23 mouse cellular contexts compared by ENCODE assay signal in genomic region chr11:88926566-88926965, GRCm38 (mm10). TPM values are rescaled to one million over a fixed set of nuclear protein-coding genes. Genes with fewer than 3 reads are reported as not detected.
"Had no signal": no experiment of that assay in that cellular context is flagged by ENCODE, and none has a peak within 500 bp of the region (broad histone marks: within the 10 kb centered on the region; RNA-seq: fewer than 3 reads in every experiment).

No protein-coding gene starts in this region.

- H3K9me3 ChIP-seq: intestine, embryonic 15.5 days; lung, embryonic 15.5 days; megakaryocyte, embryonic 14.5 days; midbrain, embryonic 10.5 days; midbrain, embryonic 15.5 days; neural tube, embryonic 12.5 days; neural tube, embryonic 15.5 days; stomach, embryonic 15.5 days had no signal

- H3K9ac ChIP-seq: intestine, embryonic 15.5 days; liver, embryonic 14.5 days; lung, embryonic 15.5 days; midbrain, embryonic 15.5 days; neural tube, embryonic 12.5 days; neural tube, embryonic 15.5 days; stomach, embryonic 15.5 days had no signal

- H3K27ac ChIP-seq: intestine, embryonic 15.5 days; kidney, postnatal 0 days; left cerebral cortex, adult 2 months; liver, embryonic 14.5 days; lung, embryonic 15.5 days; midbrain, embryonic 10.5 days; midbrain, embryonic 15.5 days; neural tube, embryonic 12.5 days; neural tube, embryonic 15.5 days; stomach, embryonic 15.5 days had no signal

- DNase-seq: layer of hippocampus, postnatal 36 days; lung, adult 18-20 months; lung, postnatal 10 days; lung, postnatal 36 days; right cerebral cortex, adult 18-20 months; right cerebral cortex, postnatal 25 days; spleen, adult 18-20 months; thymus, postnatal 25 days had no signal

- H3K4me3 ChIP-seq: intestine, embryonic 15.5 days; left cerebral cortex, adult 2 months; lung, embryonic 15.5 days; megakaryocyte, embryonic 14.5 days; midbrain, embryonic 10.5 days; midbrain, embryonic 15.5 days; neural tube, embryonic 12.5 days; neural tube, embryonic 15.5 days; stomach, embryonic 15.5 days had no signal

- H3K4me1 ChIP-seq: intestine, embryonic 15.5 days; lung, embryonic 15.5 days; megakaryocyte, embryonic 14.5 days; midbrain, embryonic 10.5 days; midbrain, embryonic 15.5 days; neural tube, embryonic 12.5 days; neural tube, embryonic 15.5 days; stomach, embryonic 15.5 days had no signal

- ATAC-seq: hindbrain, embryonic 16.5 days; intestine, embryonic 15.5 days; midbrain, embryonic 15.5 days had no signal

- H3K27me3 ChIP-seq: intestine, embryonic 15.5 days; lung, embryonic 15.5 days; midbrain, embryonic 15.5 days; neural tube, embryonic 12.5 days; neural tube, embryonic 15.5 days; stomach, embryonic 15.5 days had no signal

- H3K4me2 ChIP-seq: intestine, embryonic 15.5 days; liver, embryonic 11.5 days; lung, embryonic 15.5 days; midbrain, embryonic 15.5 days; neural tube, embryonic 12.5 days; neural tube, embryonic 15.5 days; stomach, embryonic 15.5 days had no signal

RNA-seq across cellular contexts. Expression of gene Elobl, which starts 40.2 kb away (rescaled TPM):
- polyA plus RNA-seq: hindbrain, embryonic 16.5 days; intestine, embryonic 15.5 days; kidney, postnatal 0 days; limb, embryonic 11.5 days; limb, embryonic 14.5 days; liver, embryonic 11.5 days; liver, embryonic 14.5 days; lung, embryonic 15.5 days; midbrain, embryonic 10.5 days; midbrain, embryonic 15.5 days; neural tube, embryonic 12.5 days; neural tube, embryonic 15.5 days; stomach, embryonic 15.5 days had no signal
